Mouse (Mus musculus) left cerebral cortex, postnatal 14 days (tissue): ENCODE data around the gene Hapln2. TPM values are rescaled to one million over a fixed set of nuclear protein-coding genes. Genes with fewer than 3 reads are reported as not detected.

Experiments used
- DNase-seq, 2 experiments: peaks; one replicate each; pipeline ENCODE4 v3.0.0; 2021 to 2022; ENCODE audit warnings: low spot score in 2 of 2, mixed read lengths in 1 of 2
- intact Hi-C: fragments of 180-260 bp; cut with DNase I; formaldehyde crosslinking; loops from one replicate; pipeline ENCODE4 v1.15.1; 2025
- total RNA-seq, 2 experiments: library from RNA; stranded (reverse); gene quantifications; 2 replicates each; pipeline ENCODE4 v1.2.3; 2021

Hapln2 gene
- total RNA-seq, 2 experiments from 2014 or later = 1.3 TPM

DNA sequence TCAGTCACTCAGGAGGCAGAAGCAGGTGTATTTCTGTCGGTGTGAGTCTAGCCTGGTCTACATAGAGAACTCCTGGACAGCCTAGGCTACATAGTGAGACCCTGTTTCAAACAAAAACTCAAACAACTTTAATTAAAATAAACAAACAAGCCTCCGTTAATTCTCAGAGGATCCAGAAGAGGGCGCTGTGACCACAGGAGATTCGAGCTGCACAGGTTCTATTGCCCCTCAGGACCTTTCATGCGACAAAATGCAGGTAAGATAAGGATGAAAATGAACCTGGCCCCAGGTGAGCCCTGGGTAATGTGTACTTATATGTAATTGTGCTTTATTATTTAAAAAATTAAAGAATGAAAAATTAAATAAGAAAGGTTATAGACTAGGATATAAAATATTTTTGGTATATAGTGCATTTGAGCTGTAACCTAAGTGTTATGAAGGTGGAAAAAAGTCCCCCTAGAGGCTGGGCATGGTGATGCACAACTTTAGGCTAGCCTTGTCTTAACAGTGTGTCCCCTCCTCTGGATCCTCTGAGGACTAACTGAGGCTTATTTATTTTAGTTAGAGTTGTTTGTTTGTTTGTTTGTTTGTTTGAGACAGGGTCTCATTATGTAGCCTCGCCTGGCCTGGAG lies 16.6 kb downstream of the Hapln2 start:
- intact Hi-C loops = loop anchor here (2.0 kb wide), 1 partner anchor 60 kb away; no protein-coding TSS in a partner anchor
- DNase-seq = no peak

DNA sequence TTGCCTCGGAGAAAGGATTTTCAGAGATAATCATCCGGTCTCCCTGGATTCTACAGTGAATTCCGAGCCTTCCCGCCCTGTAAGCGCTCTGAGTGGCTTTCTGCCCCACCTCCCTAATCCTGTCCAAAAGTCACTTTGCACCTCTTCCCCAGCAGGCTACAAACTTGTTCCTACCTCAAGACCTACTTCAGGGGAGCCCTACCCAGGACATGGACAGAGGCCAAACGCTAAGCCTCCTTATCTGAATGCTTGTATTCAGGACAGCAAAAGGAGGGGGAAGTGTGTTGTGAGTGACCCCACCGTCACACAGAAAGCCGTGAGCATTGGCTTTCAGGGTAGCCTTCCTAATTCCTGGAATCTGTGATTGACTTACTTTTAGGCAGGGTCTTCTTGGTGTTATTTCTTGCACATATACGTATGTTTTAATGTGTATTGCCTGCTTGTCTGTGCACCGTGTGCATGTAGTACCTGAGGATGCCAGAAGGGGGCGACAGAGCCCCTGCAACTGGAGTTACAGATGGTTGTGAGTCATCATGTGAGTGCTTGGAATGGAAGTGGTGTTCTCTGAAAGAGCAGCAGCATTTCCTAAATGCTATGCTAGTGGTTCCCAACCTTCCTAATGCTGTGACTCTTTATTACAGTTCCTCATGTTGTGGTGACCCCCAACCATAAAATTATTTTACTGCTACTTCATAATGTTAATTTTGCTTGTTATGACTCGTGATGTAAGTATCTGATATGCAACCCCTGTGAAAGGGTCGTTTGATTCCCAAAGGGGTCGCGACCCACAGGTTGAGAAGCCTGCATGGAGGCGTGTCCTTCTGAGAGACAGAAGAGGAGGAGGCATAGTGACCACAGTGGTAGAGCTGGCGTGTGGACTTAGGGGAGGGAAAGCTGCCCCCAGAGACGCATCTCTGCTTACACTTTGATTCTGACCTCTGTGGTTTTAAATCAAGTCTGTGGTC lies 21.3 kb downstream of the Hapln2 start:
- intact Hi-C loops = no loop called here

DNA sequence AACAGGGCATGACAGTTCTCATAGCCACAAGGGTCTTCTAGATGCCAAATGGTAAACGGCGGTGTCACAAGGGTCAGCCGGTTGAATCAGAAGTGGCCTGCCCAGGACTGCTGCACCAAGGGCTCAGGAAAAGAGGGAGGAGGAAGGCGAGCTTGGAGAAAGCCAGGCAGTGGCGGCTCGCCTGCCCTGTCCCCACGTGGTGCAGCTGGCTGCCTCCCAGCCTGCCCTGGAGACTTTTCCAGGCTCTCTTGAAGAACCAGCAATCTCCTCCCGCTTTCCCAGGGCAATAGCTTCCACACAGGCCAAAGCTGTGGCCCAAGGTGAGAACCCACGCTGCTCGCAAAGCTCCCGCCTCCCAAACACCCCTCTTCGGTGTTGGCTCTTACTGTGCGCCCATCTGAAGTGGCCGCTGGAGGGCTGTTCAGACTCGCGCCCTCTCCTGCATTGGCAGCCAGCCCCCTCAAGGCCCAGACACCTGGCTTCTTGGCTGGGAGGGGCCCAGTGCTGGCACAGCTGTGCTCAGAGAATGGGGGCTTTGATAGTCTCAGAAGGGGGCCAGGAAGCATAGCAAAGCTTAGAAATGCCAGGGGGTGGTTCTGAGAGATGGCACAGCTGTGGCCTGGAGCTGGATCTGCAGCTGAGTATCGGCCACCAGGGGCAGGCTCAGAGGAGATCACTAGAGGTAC lies 24.9 kb downstream of the Hapln2 start:
- no peak for DNase-seq

More for the DNA sequence above, 21.3 kb downstream of the Hapln2 start:
- peak in 1 of 2 experiments; percentile 54 for DNase-seq

GRCm38 (mm10) chr3:88000816-88001595 lies 26.4 kb downstream of the Hapln2 start:
- intact Hi-C loops = no loop called here

More for the DNA sequence above, 24.9 kb downstream of the Hapln2 start:
- intact Hi-C loops = no loop called here

GRCm38 (mm10) chr3:88000181-88000580 lies 27.2 kb downstream of the Hapln2 start, which contains the start of gene Bcan:
Gene Bcan (minus strand): TSS chr3:88000230.
- peak; percentile 47 to 57 for DNase-seq
- intact Hi-C loops = no loop called here

More at GRCm38 (mm10) chr3:88000816-88001595, 26.4 kb downstream of the Hapln2 start:
- DNase-seq = peak in 1 of 2 experiments; percentile 61

DNA sequence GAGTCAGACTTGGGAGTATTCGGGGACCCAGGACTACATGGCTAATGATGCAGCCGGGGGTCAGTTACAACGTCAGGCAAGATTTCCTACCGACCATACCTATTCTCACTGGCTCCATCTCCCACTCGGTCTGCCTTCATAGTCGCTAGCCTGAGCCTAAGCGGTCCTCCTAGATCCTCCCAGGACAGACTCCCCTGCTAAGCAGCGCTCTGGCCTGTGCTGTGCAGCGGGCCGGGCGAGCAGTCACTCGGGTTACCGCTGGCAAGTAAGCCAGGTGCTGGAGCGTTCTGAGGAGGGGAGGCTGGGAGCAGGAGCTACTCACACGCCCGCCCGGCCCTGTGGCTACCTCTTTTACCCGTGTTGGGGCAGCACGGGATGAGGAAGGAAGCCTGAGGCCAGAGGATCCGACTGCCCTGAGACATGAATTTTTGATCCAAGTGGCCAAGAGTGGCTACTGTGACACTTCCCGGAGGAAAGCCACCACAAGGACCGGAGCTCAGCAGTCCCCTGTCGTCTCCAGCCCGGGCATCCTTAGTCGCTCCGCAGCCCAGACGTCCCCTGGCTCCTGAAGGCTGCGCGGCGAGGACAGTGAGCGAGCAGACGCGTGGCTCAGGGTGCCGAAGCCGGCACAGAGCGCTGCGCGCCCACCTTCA lies 28.0 kb downstream of the Hapln2 start:
- no peak for DNase-seq
- intact Hi-C loops = no loop called here

GRCm38 (mm10) chr3:87998747-87999146 lies 28.6 kb downstream of the Hapln2 start:
- intact Hi-C loops = no loop called here
- DNase-seq = peak; percentile 68 to 77

- intact Hi-C loops = no loop called here
- DNase-seq = no peak
These were observed 30.3 kb downstream of the Hapln2 start for GRCm38 (mm10) chr3:87996971-87997614.

GRCm38 (mm10) chr3:87996401-87996800 lies 31.0 kb downstream of the Hapln2 start:
- intact Hi-C loops = no loop called here

DNA sequence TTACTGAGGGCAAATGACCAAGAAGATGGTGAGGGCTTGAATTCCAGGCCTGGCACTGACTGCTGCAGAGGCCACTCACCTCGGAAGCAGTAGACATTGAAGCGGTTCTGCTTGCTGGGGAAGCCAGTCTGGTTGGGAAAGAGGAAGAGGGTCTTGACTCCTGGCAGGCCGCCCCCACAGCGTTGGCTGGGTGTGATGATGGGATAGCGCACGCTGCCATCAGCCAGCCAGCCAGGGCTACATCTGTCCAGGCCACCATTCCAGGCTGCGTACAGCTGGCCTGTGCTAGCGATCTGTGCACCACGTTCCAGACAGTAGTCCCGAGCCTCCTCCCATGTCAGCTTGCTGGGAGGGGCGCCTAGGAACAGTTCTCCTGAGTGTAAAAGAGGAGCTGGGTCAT lies 32.1 kb downstream of the Hapln2 start:
- DNase-seq = no peak
- intact Hi-C loops = no loop called here

More at GRCm38 (mm10) chr3:87996401-87996800, 31.0 kb downstream of the Hapln2 start:
- no peak for DNase-seq

DNA sequence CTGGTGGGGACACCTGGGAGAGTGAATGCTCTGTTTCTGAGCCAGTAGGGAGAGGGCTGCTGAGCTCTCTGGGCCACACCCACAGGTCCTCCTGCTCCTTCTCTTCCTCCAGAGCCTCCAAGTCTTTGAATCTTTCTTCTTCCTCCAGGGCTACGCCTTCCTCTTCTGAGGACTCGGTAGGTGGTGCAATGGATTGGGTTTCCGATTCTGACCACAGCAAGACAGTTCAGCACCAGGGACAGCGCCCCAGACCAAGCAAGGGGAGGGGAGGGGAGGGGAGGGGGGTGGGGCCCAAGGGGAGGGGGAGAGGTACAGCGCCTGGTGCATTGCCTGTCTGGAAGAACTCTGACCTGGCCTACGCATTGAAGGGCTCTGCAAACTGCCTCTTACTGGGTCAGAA lies 33.9 kb downstream of the Hapln2 start:
- intact Hi-C loops = no loop called here
- no peak for DNase-seq

- DNase-seq = no peak
- intact Hi-C loops = loop anchor here (10.0 kb wide), 1 partner anchor 55 kb away; the partner anchor contains the start of genes Isg20l2 and Rrnad1
These were observed 37.4 kb downstream of the Hapln2 start for GRCm38 (mm10) chr3:87989935-87990334.

GRCm38 (mm10) chr3:87988068-87988467 lies 39.3 kb downstream of the Hapln2 start:
- intact Hi-C loops = loop anchor here (10.0 kb wide), 1 partner anchor 53 kb away; the partner anchor contains the start of genes Isg20l2 and Rrnad1
- no peak for DNase-seq

- DNase-seq = no peak
- intact Hi-C loops = loop anchor here (2.0 to 10.0 kb wide), 2 partner anchors 17 to 53 kb away; partner anchors contain the start of genes Isg20l2, Nes and Rrnad1
These were observed 39.8 kb downstream of the Hapln2 start for GRCm38 (mm10) chr3:87987633-87988032.

DNA sequence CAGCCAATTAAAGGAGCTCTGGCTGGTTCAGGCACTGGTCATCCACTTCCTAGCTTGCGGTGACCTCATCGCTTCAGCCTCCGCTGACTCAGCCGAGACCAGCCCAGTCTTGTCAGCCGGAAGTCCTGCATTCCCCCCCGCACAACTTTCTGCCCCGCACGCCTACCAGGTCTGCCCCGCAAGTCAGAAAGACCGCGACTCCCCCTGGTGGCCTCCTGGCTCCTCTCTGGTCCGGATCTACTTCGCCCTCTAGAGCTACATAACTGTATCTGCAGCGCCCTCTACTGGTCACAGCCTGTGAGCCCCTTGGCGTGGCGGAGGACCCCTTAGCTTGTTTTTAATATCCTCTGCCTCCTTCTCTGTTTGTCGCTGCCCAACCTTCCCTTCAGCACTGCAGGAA lies 40.5 kb downstream of the Hapln2 start:
- DNase-seq = peak; percentile 94 to 98
- intact Hi-C loops = loop anchor here (2.0 to 10.0 kb wide), 2 partner anchors 16 to 52 kb away; partner anchors contain the start of genes Isg20l2, Nes and Rrnad1

GRCm38 (mm10) chr3:87985505-87986320 lies 41.7 kb downstream of the Hapln2 start:
- no peak for DNase-seq
- intact Hi-C loops = loop anchor here (2.0 to 10.0 kb wide), 2 partner anchors 15 to 51 kb away; partner anchors contain the start of genes Isg20l2, Nes and Rrnad1

GRCm38 (mm10) chr3:87984094-87984493 lies 43.3 kb downstream of the Hapln2 start:
- intact Hi-C loops = loop anchor here (10.0 kb wide), 1 partner anchor 49 kb away; the partner anchor contains the start of genes Isg20l2 and Rrnad1
- DNase-seq = no peak
